Mouse (Mus musculus) bone marrow macrophage, adult 2 months (primary cell): Measurements from ENCODE around the gene Immp2l.

Experiments
- CTCF ChIP-seq: IDR thresholded peaks from 2 replicates; pipeline ENCODE4 v1.5.1; 2012; ENCODE audit warnings: low read depth, mild to moderate bottlenecking, low read length, moderate library complexity
- POLR2A ChIP-seq: IDR thresholded peaks from 2 replicates; pipeline ENCODE4 v1.6.1; 2012; ENCODE audit warnings: mild to moderate bottlenecking, low read depth, low read length, borderline replicate concordance

- no peak for TF ChIP-seq CTCF
- no peak for TF ChIP-seq POLR2A
Measured at GRCm38 (mm10) chr12:41949841-41950241, 926.0 kb downstream of the Immp2l start.
